Mouse (Mus musculus) neural tube, embryonic 12.5 days (tissue): ENCODE data around the gene Ttc7b. TPM values are rescaled to one million over a fixed set of nuclear protein-coding genes. Genes with fewer than 3 reads are reported as not detected.
A peak's percentile ranks its signal among the peaks of the same experiment; 100 is the strongest.

ENCODE experiments used
- ATAC-seq: fragments of 200-750 bp; cut with Nextera tagmentation; 2 replicates; pipeline ENCODE4 v1.8.0; 2017; ENCODE audit warnings: low read depth, mild to moderate bottlenecking, moderate TSS enrichment, moderate library complexity; ENCODE audit not compliant: low FRiP score
- H3K27ac ChIP-seq: fragments of 300-500 bp; sonication (generic); 2 replicates; pipeline ENCODE4 v1.5.1; 2016
- H3K27me3 ChIP-seq: fragments of 300-500 bp; sonication (generic); replicated peaks from 2 replicates; pipeline ENCODE4 v1.6.1; 2016; ENCODE audit warnings: mild to moderate bottlenecking
- H3K36me3 ChIP-seq: fragments of 300-500 bp; sonication (generic); 2 replicates; pipeline ENCODE4 v1.6.1; 2016; ENCODE audit warnings: mild to moderate bottlenecking
- H3K4me1 ChIP-seq: fragments of 300-500 bp; sonication (generic); 2 replicates; pipeline ENCODE4 v1.6.1; 2016
- H3K4me2 ChIP-seq: fragments of 300-500 bp; sonication (generic); replicated peaks from 2 replicates; pipeline ENCODE4 v1.6.1; 2016; ENCODE audit warnings: mild to moderate bottlenecking
- H3K4me3 ChIP-seq: fragments of 300-500 bp; sonication (generic); 2 replicates; pipeline ENCODE4 v1.5.1; 2016
- H3K9ac ChIP-seq: fragments of 300-500 bp; sonication (generic); 2 replicates; pipeline ENCODE4 v1.6.1; 2016; ENCODE audit warnings: mild to moderate bottlenecking
- H3K9me3 ChIP-seq: fragments of 300-500 bp; sonication (generic); 2 replicates; pipeline ENCODE4 v1.6.1; 2016; ENCODE audit warnings: mild to moderate bottlenecking
- WGBS: fragments of 180-500 bp; shearing (Covaris S2); methylation state at CpG from one replicate; pipeline ENCODE4 v1.1.7; 2016; 5-methylcytosine and 5-hydroxymethylcytosine counted together
- polyA plus RNA-seq: library from polyadenylated mRNA; unstranded; fragments of >200 nt; fragmentation: Nextera tagmentation; extraction: Ambion mirVana; gene quantifications from 2 replicates; pipeline ENCODE4 v1.2.1, GENCODE M21; 2016

Gene Ttc7b
- polyA plus RNA-seq, 1 experiment from 2014 or later: 9.0 TPM

DNA sequence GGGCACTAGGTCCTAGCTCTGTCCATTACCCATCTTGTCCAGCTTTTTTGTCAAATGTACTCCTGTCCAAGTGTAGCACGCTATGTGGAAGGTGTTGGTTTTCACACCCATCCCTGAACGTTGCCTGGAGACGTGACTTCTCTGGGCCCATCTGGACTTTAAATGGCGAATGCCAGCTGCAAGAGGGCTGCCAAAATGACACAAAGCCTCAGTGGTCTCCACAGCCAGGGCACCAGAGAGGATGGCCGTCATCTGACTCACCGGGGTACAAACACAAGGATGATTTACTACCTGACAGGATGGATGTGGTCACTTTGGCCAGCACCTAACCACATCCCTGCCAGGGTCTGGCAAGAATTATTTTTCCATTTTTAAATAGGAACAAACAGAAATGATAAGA is 207.4 kb downstream of the Ttc7b start:
- no peak overlapping the region for H3K4me2 ChIP-seq
- H3K27me3 ChIP-seq: no peaks in the 10 kb centered on the region
- no peak for ATAC-seq
- no peak overlapping the region for H3K9ac ChIP-seq
- no peaks in the 10 kb centered on the region; the same call in 1 of the 2 replicates for H3K36me3 ChIP-seq
- H3K27ac ChIP-seq: no peak overlapping the region
- H3K4me3 ChIP-seq: no peak overlapping the region
- H3K9me3 ChIP-seq: no peaks in the 10 kb centered on the region
- peaks cover 61% of the 10 kb centered on the region for H3K4me1 ChIP-seq
- 38% methylated on average over 6 of the region's 6 CpGs for WGBS

DNA sequence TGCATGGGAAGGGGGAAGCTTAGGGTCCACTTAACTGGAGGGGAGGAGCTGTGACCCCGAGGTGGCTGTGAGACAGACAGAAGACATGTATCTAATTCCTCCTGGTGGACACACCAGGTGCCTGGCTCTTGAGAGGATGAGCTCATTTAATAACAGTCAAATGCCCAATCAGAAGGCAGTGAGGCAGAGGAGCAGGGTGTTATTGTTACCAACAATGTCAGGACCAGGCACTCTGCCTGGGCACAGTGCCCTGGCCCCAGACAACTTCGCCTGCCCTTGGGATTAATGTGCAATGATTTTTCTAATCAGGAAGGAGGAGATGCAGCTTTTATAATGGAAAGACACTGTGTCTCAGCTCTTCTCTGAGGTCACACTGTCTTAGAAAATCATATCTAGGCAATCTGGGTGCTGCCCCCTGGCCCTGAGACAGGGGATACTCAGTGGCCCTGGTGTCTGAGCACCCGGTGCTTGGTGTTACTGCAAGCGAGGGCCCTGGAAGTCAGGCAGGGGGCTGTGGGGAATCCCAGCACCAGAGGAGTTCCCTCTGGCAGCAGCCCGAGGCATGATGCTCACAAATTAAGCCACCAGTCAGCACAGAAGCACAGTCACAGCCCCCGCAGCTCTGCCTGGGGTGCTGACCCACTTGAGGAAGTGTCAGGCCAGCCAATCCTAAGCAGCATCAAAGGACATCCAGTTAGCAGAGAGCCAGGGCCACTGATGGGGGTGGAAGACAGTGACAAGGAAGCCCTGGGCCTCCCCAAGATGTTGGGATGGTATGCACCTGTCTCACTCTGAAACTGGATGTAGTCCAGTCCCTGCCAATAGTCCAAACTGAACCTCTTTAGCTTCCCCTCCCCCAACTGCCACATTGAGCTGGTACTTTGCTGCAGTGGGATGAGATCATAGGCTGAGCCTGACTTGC is 209.9 kb downstream of the Ttc7b start:
- Histone ChIP-seq H3K9ac (no peak overlapping the region), H3K27me3 (no peaks in the 10 kb centered on the region), H3K9me3 (no peaks in the 10 kb centered on the region), H3K4me3 (no peak overlapping the region), H3K4me2 (no peak overlapping the region), H3K4me1 (peaks cover 65% of the 10 kb centered on the region), H3K27ac (no peak overlapping the region), H3K36me3 (no peaks in the 10 kb centered on the region)
- no peak for ATAC-seq
- 50% methylated on average over 6 of the region's 6 CpGs for WGBS

DNA sequence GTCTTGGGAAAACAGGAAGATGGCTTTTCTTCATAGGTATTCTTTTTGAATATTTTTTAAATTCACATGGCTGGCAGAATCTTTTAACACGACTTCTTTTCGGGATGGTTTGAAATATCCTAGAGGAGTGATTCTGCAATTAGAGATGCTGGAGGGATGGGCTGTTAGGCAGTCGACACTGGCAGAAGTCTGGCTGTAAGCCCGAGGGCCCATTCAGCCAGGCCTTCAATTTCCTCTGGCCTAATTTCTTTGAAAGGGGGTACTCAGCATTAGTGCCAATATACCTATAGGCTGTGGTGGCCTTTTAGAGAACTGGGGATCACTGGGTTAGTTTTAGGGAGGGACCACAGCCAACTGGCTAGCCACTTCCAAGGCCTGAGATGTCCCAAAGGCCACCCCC is 211.4 kb downstream of the Ttc7b start:
- Histone ChIP-seq H3K4me2 (no peak overlapping the region), H3K9ac (0 out of 2 replicates have a peak overlapping the region, but pooled peaks have one; percentile 14), H3K27me3 (no peaks in the 10 kb centered on the region), H3K9me3 (no peaks in the 10 kb centered on the region), H3K36me3 (no peaks in the 10 kb centered on the region), H3K27ac (no peak overlapping the region), H3K4me1 (peaks cover 57% of the 10 kb centered on the region), H3K4me3 (no peak overlapping the region)
- 16% methylated on average over 4 of the region's 4 CpGs for WGBS
- ATAC-seq: no peak

DNA sequence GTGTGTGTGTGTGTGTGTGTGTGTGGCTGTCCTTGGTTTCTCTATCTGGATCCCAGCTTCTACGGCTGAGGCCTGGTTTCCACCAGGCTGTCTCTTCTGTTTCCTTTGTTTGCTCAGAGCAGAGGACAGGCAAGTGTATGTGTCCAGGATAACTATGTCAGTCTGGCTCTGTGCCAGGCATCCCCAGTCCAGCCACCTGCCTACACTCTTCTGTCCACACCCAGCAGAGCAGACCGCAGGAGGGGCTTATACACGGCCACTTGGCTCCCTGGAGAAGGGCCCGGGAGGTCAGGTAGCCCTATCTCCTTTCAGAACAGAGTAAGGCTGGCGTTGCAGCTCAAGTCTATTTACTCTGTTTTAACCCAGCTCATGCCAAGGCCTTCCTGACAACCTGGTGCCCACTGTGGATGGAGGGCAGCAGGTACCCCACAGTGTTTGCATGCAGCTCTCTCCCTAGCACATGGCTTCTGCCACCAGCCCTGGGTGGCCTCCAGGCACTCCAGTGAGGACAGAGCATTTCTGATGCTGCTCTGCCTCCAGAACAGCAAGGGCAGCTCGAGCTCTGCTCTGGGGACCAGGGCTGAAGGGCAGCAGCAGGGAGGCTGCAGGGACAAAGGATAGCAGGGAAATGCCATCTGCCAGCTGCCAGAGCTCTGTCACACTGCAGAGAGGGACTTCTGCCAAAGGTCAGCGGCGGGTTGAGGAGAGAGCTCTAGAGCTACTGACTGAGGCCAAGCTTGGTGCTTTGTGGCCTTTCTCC is 212.9 kb downstream of the Ttc7b start:
- peak; percentile 72 for ATAC-seq
- peak overlapping the region; percentile 43; the same call in 1 of the 2 replicates for H3K9ac ChIP-seq
- WGBS: 45% methylated on average over 8 of the region's 8 CpGs

DNA sequence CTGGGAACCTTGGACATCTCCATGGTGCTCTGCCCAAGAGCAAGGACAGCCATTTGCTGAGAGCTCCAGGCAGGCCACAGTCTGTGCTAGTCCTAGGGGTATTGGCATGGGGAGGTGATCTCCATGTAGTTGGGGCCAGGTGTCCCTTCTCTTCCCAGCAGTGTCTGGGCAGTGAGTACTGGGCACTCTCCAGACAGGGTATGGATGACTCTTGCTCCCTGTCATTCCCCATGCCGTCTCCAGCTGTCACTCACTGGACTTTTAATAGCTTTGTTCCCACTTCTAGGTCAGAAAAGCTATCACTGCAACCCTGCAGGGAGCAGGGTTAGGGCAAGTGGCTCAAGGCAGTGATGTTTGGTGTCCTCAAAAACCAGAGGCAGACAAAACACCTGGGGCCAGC is 214.3 kb downstream of the Ttc7b start:
- no peak overlapping the region for H3K27ac ChIP-seq
- peaks cover 4% of the 10 kb centered on the region for H3K36me3 ChIP-seq
- no peak for ATAC-seq
- no peaks in the 10 kb centered on the region for H3K9me3 ChIP-seq
- H3K4me1 ChIP-seq: peaks cover 43% of the 10 kb centered on the region
- H3K4me3 ChIP-seq: no peak overlapping the region
- H3K27me3 ChIP-seq: no peaks in the 10 kb centered on the region
- H3K4me2 ChIP-seq: no peak overlapping the region
- no peak overlapping the region for H3K9ac ChIP-seq
- WGBS: 65% methylated on average over 1 of the region's 1 CpGs

More for the DNA sequence above, 212.9 kb downstream of the Ttc7b start:
- Histone ChIP-seq H3K4me2 (no peak overlapping the region), H3K4me1 (peaks cover 44% of the 10 kb centered on the region), H3K36me3 (no peaks in the 10 kb centered on the region), H3K27me3 (no peaks in the 10 kb centered on the region), H3K27ac (peak overlapping the region; percentile 57; the same call in 1 of the 2 replicates), H3K9me3 (no peaks in the 10 kb centered on the region), H3K4me3 (no peak overlapping the region)

DNA sequence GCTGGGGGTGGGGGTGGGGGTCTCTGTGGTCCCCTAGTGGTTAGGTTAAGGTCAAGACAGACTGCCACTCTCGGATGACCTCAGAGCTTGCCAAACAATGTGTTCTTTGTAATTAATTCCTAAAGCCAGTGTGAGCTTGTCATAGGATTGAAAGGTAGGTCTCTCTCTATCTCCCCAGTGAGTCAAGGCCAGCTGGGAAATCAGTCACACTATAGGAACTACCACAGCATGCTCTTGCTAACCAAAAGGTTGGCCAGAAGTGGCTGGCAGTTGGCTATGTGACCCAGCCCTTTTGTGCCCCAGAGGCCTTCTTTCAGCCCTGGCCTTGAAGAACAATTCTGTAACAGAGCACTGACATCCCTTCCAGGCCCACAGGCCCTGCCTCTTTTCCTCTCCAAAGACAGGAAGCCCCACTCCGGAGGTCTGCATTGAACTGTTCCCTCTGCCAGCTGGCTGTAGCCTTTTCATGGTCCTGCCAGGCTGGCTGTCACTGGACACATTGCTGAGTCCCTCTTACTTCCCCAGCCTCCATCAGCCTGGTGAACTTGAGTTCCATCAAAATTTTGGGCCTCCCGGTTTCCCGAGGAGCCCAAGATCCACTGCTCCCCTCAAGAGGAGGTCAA is 215.5 kb downstream of the Ttc7b start:
- no peak for ATAC-seq
- Histone ChIP-seq H3K9ac (no peak overlapping the region), H3K4me2 (no peak overlapping the region), H3K27me3 (no peaks in the 10 kb centered on the region), H3K4me1 (peaks cover 33% of the 10 kb centered on the region), H3K9me3 (no peaks in the 10 kb centered on the region), H3K27ac (no peak overlapping the region), H3K36me3 (peaks cover 10% of the 10 kb centered on the region), H3K4me3 (no peak overlapping the region)
- WGBS: 72% methylated on average over 4 of the region's 4 CpGs

DNA sequence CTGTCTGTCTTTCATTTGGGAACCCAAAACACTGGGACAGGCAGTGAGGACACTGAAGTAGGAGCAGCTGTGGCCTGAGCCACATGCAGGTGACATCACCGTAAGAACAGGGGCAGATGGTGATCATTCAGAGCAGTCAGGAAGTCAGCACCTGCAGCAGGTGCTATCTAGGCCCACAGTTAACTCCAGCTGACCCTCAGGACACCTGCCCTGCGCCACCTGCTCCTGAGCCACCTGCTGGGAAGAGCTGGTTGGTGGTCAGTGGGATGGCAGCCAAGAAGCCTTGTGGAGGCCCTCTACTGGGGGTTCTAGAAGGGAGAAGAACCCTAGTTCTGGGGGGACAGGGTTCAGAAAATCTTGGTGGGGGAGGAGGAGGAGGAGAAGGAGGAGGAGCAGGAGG is 216.3 kb downstream of the Ttc7b start:
- Histone ChIP-seq H3K9me3 (no peaks in the 10 kb centered on the region), H3K4me1 (peaks cover 27% of the 10 kb centered on the region), H3K27ac (no peak overlapping the region), H3K4me2 (no peak overlapping the region), H3K4me3 (no peak overlapping the region), H3K27me3 (no peaks in the 10 kb centered on the region), H3K36me3 (peaks cover 16% of the 10 kb centered on the region), H3K9ac (no peak overlapping the region)
- ATAC-seq: no peak
- WGBS: 93% methylated on average over 2 of the region's 2 CpGs

DNA sequence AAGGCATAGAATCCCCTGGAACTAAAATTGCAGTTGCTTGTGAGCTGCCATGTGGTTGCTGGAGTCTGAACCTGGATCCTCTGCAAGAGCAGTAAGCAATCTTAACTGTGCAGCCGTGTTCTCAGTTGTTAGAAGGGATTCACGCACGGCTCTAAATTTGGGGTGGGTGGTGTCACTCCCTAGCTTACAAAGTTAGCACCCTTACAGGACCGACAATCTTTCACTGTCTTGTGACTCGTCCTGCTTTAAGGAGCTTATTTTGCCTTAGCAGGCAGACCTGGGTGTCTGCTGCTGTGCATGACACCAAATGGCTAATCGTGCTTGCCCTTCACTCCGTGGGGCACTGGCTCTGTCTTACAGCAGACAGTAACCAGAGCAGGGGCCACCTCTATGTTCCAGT is 217.5 kb downstream of the Ttc7b start:
- no peaks in the 10 kb centered on the region for H3K9me3 ChIP-seq
- 79% methylated on average over 7 of the region's 7 CpGs for WGBS
- no peak overlapping the region for H3K4me3 ChIP-seq
- no peak overlapping the region for H3K4me2 ChIP-seq
- H3K36me3 ChIP-seq: peaks cover 18% of the 10 kb centered on the region
- ATAC-seq: no peak
- H3K27me3 ChIP-seq: no peaks in the 10 kb centered on the region
- no peak overlapping the region for H3K27ac ChIP-seq
- peaks cover 24% of the 10 kb centered on the region for H3K4me1 ChIP-seq
- no peak overlapping the region for H3K9ac ChIP-seq

DNA sequence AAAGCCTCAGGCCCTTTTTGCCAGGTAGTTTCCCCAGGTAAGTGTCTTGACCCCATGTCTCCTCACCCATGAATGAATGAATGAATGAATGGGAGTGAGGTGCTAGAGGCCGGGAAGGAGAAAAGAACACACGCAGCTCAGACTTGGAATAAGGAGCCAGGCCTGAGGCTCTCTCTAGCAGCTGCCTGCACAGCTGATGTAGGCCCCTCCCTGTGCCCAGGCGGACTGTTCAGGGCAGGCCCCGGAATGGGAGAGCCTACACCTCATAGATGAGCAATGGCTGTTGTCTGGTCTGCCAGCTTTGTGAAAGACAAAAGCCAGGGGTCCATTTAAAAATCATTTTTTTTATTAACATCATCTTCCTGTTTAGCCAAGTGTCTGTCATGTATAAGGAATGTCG is 220.2 kb downstream of the Ttc7b start:
- no peak overlapping the region for H3K9ac ChIP-seq
- peaks cover 18% of the 10 kb centered on the region for H3K36me3 ChIP-seq
- no peak overlapping the region for H3K4me3 ChIP-seq
- no peaks in the 10 kb centered on the region for H3K27me3 ChIP-seq
- no peak overlapping the region for H3K27ac ChIP-seq
- H3K9me3 ChIP-seq: no peaks in the 10 kb centered on the region
- ATAC-seq: peak; percentile 51; the same call in 1 of the 2 replicates
- 81% methylated on average over 5 of the region's 5 CpGs for WGBS
- H3K4me1 ChIP-seq: peaks cover 16% of the 10 kb centered on the region
- no peak overlapping the region for H3K4me2 ChIP-seq

DNA sequence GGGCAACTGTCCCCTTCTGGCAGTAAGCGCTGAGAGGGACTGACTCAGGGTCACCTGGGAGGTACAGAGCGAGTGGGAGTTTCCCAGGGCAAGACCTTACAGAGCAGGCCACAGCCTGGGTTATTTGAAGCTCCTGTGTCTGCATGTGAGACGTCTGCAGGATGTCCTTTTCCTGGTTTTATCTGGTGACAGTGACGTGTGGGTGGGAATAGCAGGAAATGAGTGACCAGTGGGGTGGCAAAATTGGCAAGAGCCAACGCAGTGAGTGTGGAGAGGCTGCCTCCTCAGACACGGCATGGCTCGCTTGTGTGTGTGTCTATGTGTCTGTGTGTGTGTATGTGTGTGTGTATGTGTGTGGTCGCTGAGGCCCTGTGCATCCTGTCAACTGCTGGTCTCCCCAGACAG is 221.3 kb downstream of the Ttc7b start:
- Histone ChIP-seq H3K4me2 (no peak overlapping the region), H3K36me3 (peaks cover 18% of the 10 kb centered on the region), H3K4me1 (peaks cover 10% of the 10 kb centered on the region; the same call in 1 of the 2 replicates), H3K4me3 (no peak overlapping the region), H3K9ac (no peak overlapping the region), H3K27ac (no peak overlapping the region), H3K9me3 (no peaks in the 10 kb centered on the region), H3K27me3 (no peaks in the 10 kb centered on the region)
- ATAC-seq: no peak
- WGBS: 83% methylated on average over 8 of the region's 8 CpGs

DNA sequence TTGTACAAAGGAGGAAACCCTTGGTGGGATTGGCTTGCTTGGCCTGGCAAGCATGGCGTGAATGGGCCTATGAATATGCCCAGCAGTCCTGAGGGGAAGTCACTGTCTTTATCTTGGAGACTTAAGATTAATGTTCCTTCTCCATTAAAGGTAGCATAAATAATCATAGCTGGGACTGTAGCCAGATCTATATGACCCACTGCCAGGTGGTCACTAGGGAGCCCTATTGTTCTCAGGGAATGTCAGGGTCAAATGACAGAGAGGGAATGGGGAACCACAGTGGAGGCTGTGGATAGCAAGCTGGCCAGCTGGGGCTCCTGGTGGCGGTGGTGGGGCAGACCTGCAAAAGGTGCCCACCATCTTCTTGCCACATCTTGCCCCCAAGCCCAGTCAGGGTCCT is 221.8 kb downstream of the Ttc7b start:
- WGBS: 72% methylated on average over 2 of the region's 2 CpGs
- Histone ChIP-seq H3K4me3 (no peak overlapping the region), H3K27me3 (no peaks in the 10 kb centered on the region), H3K27ac (no peak overlapping the region), H3K4me2 (no peak overlapping the region), H3K36me3 (peaks cover 18% of the 10 kb centered on the region), H3K4me1 (peaks cover 7% of the 10 kb centered on the region; the same call in 1 of the 2 replicates), H3K9ac (no peak overlapping the region), H3K9me3 (no peaks in the 10 kb centered on the region)
- no peak for ATAC-seq

DNA sequence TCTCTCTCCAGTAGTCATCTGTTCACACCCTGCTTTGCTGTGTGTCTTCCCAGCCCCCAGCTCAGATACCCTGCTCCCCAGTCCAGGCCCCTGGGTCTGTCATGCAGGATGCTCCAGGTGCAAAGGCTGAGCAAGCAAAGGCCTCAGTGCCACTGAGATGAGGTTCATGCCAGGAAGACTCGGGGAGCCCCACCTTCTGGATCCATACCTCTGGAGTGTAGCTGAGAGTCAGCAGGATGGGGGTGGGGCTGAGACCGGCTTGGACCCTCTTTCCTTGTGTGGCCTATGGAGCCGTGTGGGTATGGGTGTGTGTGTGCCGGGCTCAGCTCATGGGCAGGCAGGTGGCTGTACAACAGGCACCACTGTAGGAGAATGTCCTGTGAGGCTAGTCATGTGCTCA is 222.7 kb downstream of the Ttc7b start:
- no peak for ATAC-seq
- 87% methylated on average over 4 of the region's 4 CpGs for WGBS
- Histone ChIP-seq H3K27me3 (no peaks in the 10 kb centered on the region), H3K9ac (no peak overlapping the region), H3K4me3 (no peak overlapping the region), H3K36me3 (peaks cover 18% of the 10 kb centered on the region), H3K27ac (no peak overlapping the region), H3K9me3 (no peaks in the 10 kb centered on the region), H3K4me1 (peaks cover 7% of the 10 kb centered on the region; the same call in 1 of the 2 replicates), H3K4me2 (no peak overlapping the region)
